Mouse (Mus musculus) brain, embryonic 14.5 days (tissue): Measurements from ENCODE around the gene Isyna1.

Source experiments
- CTCF ChIP-seq: fragments of 200-500 bp; IDR thresholded peaks from 2 replicates; pipeline ENCODE4 v1.5.1; 2012; ENCODE audit warnings: inconsistent platforms, mild to moderate bottlenecking, moderate library complexity, borderline replicate concordance; ENCODE audit not compliant: insufficient read depth, insufficient read length; ENCODE audit errors: extremely low read depth
- POLR2A ChIP-seq: fragments of 200-500 bp; IDR thresholded peaks from 2 replicates; pipeline ENCODE4 v1.6.1; 2012; ENCODE audit warnings: mild to moderate bottlenecking, inconsistent platforms, borderline replicate concordance; ENCODE audit not compliant: poor library complexity, insufficient read depth, insufficient read length, severe bottlenecking; ENCODE audit errors: extremely low read depth

DNA sequence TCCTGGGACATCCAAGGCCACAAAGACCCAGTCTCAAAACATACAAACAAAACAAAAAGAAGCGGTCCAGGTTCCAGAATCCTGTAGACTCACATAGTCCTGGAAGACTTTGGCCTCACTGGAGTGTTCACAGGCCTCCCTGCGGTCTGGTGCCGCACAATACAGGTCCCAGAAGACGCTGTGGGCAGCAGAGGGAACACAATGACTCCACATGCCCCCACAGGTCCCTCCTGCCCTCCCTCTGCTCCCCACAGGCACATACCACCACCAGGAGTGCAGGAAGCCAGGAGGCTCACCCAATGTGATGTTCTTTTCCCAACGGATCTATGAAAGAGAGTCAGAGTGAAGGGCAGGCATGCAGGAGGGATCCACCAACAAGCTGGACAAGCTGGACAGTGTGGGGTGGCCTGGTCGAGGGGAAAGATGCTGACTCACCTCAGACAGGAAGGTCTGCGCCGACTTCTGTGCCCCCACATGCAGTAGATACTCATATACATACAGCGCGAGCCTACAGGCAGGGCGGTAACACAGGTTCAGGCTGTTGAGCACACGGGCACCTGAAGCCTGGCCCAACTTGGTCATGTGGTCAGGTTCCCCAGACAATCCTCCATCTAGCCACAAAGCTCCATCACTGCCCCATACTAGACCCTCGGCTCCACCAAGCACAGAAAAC, 8.1 kb downstream of the Isyna1 start:
- TF ChIP-seq CTCF (no peak), POLR2A (no peak)
